Mouse (Mus musculus) spleen, adult 2 months (tissue): ENCODE measurements around the gene Prrc2a.

Experiments
- CTCF ChIP-seq: fragments of 200-500 bp; IDR thresholded peaks from 2 replicates; pipeline ENCODE4 v1.5.1; 2011; ENCODE audit warnings: mild to moderate bottlenecking, inconsistent platforms; ENCODE audit not compliant: insufficient read depth, insufficient read length, insufficient replicate concordance; ENCODE audit errors: extremely low read depth
- POLR2A ChIP-seq: fragments of 200-500 bp; IDR thresholded peaks from 2 replicates; pipeline ENCODE4 v1.6.1; 2011; ENCODE audit warnings: low read depth, low read length, inconsistent platforms

DNA sequence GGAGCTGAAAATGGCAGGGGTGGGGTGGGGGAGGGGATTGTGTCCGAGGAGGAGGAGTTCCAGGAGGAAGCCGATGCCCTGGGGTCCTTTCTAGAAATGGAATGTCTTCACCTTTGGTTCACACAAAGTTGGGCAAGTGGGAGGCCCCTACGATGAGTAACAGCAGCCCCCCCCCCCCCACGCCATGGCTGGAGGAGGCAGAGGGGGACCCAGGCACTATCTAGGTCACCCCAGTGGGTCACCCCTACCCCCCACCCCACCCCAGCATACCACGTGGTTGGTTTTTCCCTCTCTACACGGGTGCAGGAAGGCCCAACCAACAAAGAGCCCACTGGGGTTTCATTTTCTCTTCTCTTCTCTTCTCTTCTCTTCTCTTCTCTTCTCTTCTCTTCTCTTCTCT is 32.4 kb upstream of the Prrc2a start:
- TF ChIP-seq POLR2A, result no peak
- TF ChIP-seq CTCF, result no peak
